Mouse (Mus musculus) testis, adult 2 months (tissue): ENCODE measurements around the gene Per1. TPM values are rescaled to one million over a fixed set of nuclear protein-coding genes. Genes with fewer than 3 reads are reported as not detected.

Source experiments
- H3K27ac ChIP-seq: fragments of 200-500 bp; 2 replicates; pipeline ENCODE4 v1.5.1; 2012; ENCODE audit warnings: low read depth, low read length; ENCODE audit not compliant: control insufficient read depth, insufficient read depth
- H3K27me3 ChIP-seq: fragments of 200-500 bp; 2 replicates; pipeline ENCODE4 v1.6.1; 2012; ENCODE audit warnings: mild to moderate bottlenecking, low read length, moderate library complexity; ENCODE audit not compliant: control insufficient read depth, insufficient read depth
- H3K36me3 ChIP-seq: fragments of 200-500 bp; 2 replicates; pipeline ENCODE4 v1.6.1; 2012; ENCODE audit warnings: mild to moderate bottlenecking, low read length; ENCODE audit not compliant: control insufficient read depth, insufficient read depth
- H3K4me1 ChIP-seq: fragments of 200-500 bp; 2 replicates; pipeline ENCODE4 v1.6.1; 2012; ENCODE audit warnings: low read length; ENCODE audit not compliant: control insufficient read depth, insufficient read depth
- H3K4me3 ChIP-seq: fragments of 200-500 bp; 2 replicates; pipeline ENCODE4 v1.5.1; 2012; ENCODE audit warnings: low read depth, mild to moderate bottlenecking, low read length, moderate library complexity, mixed read lengths; ENCODE audit not compliant: control insufficient read depth
- CTCF ChIP-seq: fragments of 200-500 bp; IDR thresholded peaks from 2 replicates; pipeline ENCODE4 v1.5.1; 2012; ENCODE audit warnings: low read depth, mild to moderate bottlenecking, inconsistent platforms, low read length, moderate library complexity; ENCODE audit not compliant: control insufficient read depth, insufficient read depth, insufficient replicate concordance
- POLR2A ChIP-seq: fragments of 200-500 bp; IDR thresholded peaks from 2 replicates; pipeline ENCODE4 v1.6.1; 2012; ENCODE audit warnings: low read depth, mild to moderate bottlenecking, inconsistent platforms, low read length, moderate library complexity; ENCODE audit not compliant: control insufficient read depth
- polyA plus RNA-seq: library from polyadenylated mRNA; depleted of rRNA; stranded (reverse); fragments of >200 nt; gene quantifications from 2 replicates; pipeline ENCODE4 v1.2.3, GENCODE M21; 2012

Gene Per1
- polyA plus RNA-seq, 1 experiment = 103 TPM

DNA sequence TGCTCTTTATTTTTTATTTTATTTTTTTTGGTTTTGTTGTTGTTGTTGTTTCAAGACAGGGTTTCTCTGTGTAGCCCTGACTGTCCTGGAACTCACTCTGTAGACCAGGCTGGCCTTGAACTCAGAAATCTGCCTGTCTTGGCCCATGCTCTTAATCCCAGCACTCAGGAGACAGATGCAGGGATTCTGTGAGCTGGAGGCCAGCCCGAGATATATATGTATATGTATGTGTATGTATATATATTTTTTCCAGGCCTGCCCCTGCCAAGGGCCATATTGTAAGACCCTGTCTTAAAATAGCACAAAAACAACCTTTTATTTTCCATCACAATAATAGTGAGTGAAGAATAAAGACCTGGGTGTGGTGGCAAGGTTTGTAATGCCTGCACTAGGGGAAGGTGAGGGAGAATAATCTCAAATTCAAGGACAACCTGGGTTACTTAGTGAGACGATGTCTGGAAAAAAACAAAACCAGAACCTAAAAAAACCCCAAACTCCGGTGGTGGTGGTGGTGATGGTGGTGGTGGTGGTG is 29.6 kb upstream of the Per1 start:
- H3K36me3 ChIP-seq = peaks cover 3% of the 10 kb centered on the region
- H3K27ac ChIP-seq = no peak overlapping the region
- TF ChIP-seq CTCF (no peak), POLR2A (no peak)
- H3K4me1 ChIP-seq = peaks cover 29% of the 10 kb centered on the region
- H3K4me3 ChIP-seq = no peak overlapping the region
- H3K27me3 ChIP-seq = no peaks in the 10 kb centered on the region

DNA sequence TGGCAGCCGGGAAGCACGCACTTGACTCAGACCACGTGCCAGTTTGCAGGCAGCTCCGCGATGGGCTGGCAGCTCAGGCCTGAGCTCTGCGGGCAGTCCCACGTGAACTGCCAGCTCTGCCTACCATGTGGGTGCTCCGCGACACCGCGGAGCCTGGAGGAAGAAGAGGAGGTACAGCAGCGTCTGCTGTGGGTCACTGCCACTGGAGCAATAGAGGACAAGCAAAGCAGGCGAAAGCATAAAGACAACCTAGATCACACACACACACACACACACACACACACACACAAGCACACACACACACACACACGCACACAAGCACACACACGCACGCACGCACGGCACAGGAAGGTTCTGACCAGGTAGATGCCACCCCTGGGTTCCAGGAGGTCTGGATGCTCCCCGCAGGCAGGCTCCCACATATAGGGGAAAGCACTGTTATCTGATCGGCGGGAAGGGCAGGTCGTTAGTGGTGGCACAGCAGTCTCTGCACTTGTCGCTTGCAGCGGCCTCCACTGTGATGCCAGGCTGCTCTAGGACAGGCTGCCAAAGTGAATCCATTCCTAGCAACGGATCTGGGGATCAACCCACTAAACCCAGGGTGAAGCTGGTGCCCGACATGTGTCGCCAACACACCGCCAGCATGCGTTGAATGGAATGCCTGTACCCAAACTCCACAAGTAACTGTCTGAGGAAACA is 28.7 kb upstream of the Per1 start:
- TF ChIP-seq CTCF (no peak), POLR2A (no peak)
- Histone ChIP-seq H3K27me3 (no peaks in the 10 kb centered on the region), H3K4me3 (peak overlapping the region; percentile 56), H3K4me1 (peaks cover 27% of the 10 kb centered on the region), H3K27ac (0 out of 2 replicates have a peak overlapping the region, but pooled peaks have one; percentile 44), H3K36me3 (peaks cover 3% of the 10 kb centered on the region)

DNA sequence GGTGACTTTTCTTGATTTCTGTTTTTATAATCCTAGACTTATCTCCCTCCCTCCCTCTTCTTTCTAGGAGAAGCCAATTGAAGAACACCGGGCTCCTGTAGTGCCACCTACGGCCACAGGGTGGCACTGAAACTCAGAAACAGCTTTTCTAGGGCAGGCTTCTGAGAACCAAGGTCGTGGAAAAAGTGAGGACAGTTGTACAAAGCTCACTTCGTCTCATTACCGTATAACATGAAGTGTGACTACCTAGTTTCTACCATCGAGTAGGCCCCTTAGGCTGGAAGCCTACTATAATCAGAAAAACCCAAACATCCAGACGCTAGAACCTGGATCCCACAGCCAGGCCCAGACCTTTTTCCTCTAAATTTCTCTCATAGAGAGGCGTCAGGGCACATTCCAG is 28.1 kb upstream of the Per1 start:
- H3K27me3 ChIP-seq = no peaks in the 10 kb centered on the region
- no peak overlapping the region; the same call in 1 of the 2 replicates for H3K4me3 ChIP-seq
- peaks cover 3% of the 10 kb centered on the region for H3K36me3 ChIP-seq
- peaks cover 24% of the 10 kb centered on the region for H3K4me1 ChIP-seq
- TF ChIP-seq POLR2A (no peak), CTCF (peak; percentile 69; the same call in 1 of the 2 replicates)
- peak overlapping the region; percentile 41; the same call in 1 of the 2 replicates for H3K27ac ChIP-seq

DNA sequence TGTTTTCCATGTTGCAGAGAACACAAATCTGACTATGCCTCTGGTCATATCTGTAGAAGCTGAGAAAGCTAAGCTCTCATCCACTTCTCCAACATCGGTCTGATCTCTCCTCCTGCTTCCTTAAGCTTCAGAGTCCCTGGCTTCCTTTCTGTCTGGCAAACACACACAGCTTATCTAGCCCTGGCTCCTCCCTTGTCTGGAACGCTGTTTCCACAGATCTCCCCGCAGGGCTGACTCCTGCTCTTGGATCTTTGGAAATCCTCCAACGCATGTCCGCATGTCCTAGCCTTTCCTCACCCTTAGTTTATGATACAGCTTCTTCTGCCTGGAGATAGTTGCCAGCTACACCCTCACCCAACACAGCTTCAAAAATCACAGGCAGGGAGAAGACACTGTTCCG is 27.4 kb upstream of the Per1 start:
- peaks cover 27% of the 10 kb centered on the region for H3K4me1 ChIP-seq
- peaks cover 3% of the 10 kb centered on the region for H3K36me3 ChIP-seq
- peak overlapping the region; percentile 56 for H3K27ac ChIP-seq
- peak overlapping the region; percentile 10 for H3K4me3 ChIP-seq
- TF ChIP-seq POLR2A = no peak
- TF ChIP-seq CTCF = no peak
- H3K27me3 ChIP-seq = no peaks in the 10 kb centered on the region

DNA sequence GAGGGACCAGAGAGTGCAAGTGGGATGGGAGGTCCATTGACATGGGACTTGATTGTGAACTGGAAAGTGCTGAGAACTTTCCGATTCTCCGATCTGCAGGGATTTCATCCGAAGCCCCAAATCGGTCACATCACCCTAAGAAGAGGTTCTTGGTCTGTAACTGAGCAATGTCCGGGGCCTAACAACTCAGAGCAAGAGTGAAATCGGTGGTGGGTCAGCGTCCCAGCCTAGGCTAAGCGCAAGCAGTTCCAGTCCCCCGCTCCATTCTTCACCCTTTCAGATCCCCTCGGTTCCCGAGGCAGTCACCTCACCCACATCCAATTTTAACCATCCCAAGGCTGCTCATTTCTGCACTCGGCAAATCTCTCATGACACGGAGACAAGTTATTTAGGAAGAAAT is 24.9 kb upstream of the Per1 start:
- no peak for TF ChIP-seq CTCF
- no peak for TF ChIP-seq POLR2A
- Histone ChIP-seq H3K36me3 (peaks cover 3% of the 10 kb centered on the region), H3K27ac (peak overlapping the region; percentile 100), H3K27me3 (no peaks in the 10 kb centered on the region), H3K4me3 (peak overlapping the region; percentile 100), H3K4me1 (peaks cover 20% of the 10 kb centered on the region)

DNA sequence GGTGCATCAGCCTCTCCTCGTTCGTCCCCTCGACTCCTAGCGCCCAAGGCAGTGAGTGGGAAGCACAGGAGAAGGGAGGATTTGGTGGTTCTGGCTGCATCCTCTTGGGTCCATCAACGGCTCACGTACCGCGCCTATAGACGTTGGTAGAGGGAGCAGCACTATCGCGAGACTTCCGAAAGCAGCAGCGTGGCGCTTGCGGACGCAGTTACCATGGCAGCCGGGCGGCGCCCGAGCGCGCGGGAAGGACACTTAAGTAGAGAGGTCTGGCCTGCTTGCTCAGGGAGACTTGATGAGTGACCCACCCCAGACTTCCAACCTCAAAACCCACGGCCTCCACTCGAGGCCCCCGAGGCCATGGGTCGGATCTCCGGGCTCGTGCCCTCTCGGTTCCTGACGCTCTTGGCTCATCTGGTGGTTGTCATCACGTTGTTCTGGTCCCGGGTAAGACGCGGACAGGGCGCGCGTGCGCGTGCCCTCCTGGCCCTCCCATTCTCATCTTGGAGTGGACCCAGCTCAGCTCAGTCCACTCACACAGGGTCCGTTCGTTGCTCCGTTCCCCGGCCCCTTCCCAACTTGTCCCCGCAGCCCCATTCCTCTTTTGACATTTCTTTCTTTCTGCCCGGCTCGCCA is 24.3 kb upstream of the Per1 start, which contains the start of gene Tmem107:
Tmem107 (plus strand) TSS at position 217 of the 633 bp plus-strand sequence.
- no peaks in the 10 kb centered on the region for H3K27me3 ChIP-seq
- H3K4me1 ChIP-seq = peaks cover 18% of the 10 kb centered on the region
- H3K4me3 ChIP-seq = peak within 1 kb of the TSS; percentile 100
- H3K27ac ChIP-seq = peak within 1 kb of the TSS; percentile 100
- TF ChIP-seq POLR2A (peak; percentile 99), CTCF (no peak; the same call in 1 of the 2 replicates)
- H3K36me3 ChIP-seq = peaks cover 3% of the 10 kb centered on the region

DNA sequence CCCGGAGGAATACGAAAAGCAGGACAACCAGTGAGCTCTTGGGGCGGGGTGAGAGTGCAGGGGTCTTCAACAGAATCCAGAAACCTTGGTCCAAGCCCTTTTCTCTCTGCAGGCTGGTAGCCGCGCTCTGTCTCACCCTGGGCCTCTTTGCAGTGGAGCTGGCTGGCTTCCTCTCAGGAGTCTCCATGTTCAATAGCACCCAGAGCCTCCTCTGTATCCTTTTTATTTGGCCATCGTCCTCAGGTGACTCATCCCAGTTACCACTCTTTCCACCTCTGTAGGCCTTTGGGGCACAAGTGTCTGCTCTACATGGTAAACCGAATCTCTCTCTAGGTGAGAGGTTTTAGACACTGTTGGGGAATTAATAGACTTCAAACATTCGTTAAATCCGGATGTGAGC is 23.8 kb upstream of the Per1 start:
- Histone ChIP-seq H3K27me3 (no peaks in the 10 kb centered on the region), H3K4me3 (peak overlapping the region; percentile 100), H3K4me1 (peaks cover 14% of the 10 kb centered on the region), H3K27ac (peak overlapping the region; percentile 100), H3K36me3 (peaks cover 3% of the 10 kb centered on the region)
- no peak for TF ChIP-seq POLR2A
- TF ChIP-seq CTCF = no peak
